Mouse (Mus musculus) layer of hippocampus, adult 2 months (tissue): ENCODE measurements around the gene Gm3839. TPM values are rescaled to one million over a fixed set of nuclear protein-coding genes. Genes with fewer than 3 reads are reported as not detected.
"Not testable (repeated sequence)": the region's sequence is repeated elsewhere in the genome, so short reads cannot be mapped to it uniquely, and the experiment has no call there.

Experiments used
- DNase-seq, 2 experiments: peaks; one replicate each; pipeline ENCODE4 v3.0.0; 2022; ENCODE audit warnings: low spot score in 2 of 2
- H3K27ac ChIP-seq: fragments of 200-600 bp; 2 replicates; pipeline ENCODE4 v1.8.1; 2022
- H3K4me3 ChIP-seq: fragments of 200-600 bp; 2 replicates; pipeline ENCODE4 v1.8.1; 2022; ENCODE audit warnings: mild to moderate bottlenecking
- CTCF ChIP-seq: fragments of 200-600 bp; conservative IDR thresholded peaks from 2 replicates; pipeline ENCODE4 v1.8.1; 2022; ENCODE audit warnings: antibody characterized with exemption, mild to moderate bottlenecking, moderate library complexity
- long read RNA-seq, 2 experiments: library from polyadenylated mRNA; stranded (forward); transcript quantifications; one replicate each; pipeline ENCODE4 v2.0.0; 2021; ENCODE audit warnings: borderline mapping rate in 2 of 2
- microRNA-seq, 2 experiments: library from miRNA; unstranded; fragments of <30 nt; microRNA quantifications; one replicate each; pipeline ENCODE4 v1.2.0; 2021
- total RNA-seq, 2 experiments: library from RNA; stranded (reverse); gene quantifications; 2 replicates each; pipeline ENCODE4 v1.2.3; 2021

Gene Gm3839
- total RNA-seq, result 1 to 10 TPM in 1 of 2 experiments, under 1 TPM in 1; 0.51 to 1.0 TPM
- long read RNA-seq, experiment 1, result 0 reads
- long read RNA-seq, experiment 2, partial matches to known transcripts, result 0 of 1 reads
- long read RNA-seq, experiment 2, other reads (novel, unspliced or antisense), result 1 of 1 reads

GRCm38 (mm10) chr14:11356626-11357025 is at the start of gene Gm3839:
TSS of gene Gm3839 (minus strand) at chr14:11356726.
- not testable (repeated sequence) for H3K4me3 ChIP-seq, H3K27ac ChIP-seq, DNase-seq

GRCm38 (mm10) chr14:11405661-11406060 is 49.1 kb upstream of the Gm3839 start:
- no peak for DNase-seq
- TF ChIP-seq CTCF, result no peak
- no peak overlapping the region for H3K4me3 ChIP-seq
- H3K27ac ChIP-seq, result no peak overlapping the region

DNA sequence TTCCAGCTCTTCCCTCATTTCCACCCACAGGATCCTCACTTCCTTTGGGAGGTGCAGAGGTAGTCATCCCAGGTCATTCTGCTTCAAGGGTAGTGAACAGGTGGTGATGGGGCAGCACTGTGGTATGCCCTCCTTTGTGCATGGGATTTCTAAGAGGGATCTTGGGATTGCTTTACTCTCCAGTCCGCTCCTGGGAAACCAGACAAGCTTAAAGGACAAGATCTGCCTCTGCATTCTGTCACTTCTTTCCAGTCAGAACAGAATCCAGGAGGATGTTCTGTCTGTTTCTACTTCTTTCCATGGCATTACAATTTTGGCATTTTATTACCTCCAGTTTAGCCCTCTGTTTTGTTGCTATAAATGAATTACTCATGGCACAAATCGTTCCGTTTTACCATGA is 21.3 kb upstream of the Gm3839 start:
- no peak for DNase-seq
- Histone ChIP-seq H3K27ac (no peak overlapping the region), H3K4me3 (no peak overlapping the region)
- TF ChIP-seq CTCF, result no peak

DNA sequence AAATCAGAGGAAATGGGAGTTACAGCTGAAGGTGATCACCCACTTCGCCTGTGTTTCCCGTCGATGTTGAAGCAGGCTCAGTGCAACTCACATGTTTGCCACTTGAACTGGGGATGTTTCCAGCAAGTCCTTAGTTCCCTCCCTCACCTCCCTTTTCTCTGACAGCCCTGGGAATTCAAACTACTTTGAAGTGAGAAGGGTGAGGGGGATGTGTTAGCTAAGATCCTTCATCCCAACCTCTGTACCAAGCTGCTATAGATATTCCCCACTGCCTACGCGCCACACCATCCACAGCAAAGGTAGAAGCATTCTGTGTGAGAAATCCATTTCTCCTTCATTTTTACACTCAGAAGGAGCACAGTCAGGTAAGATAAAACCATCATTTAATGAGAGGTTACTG is 18.7 kb upstream of the Gm3839 start:
- no peak for TF ChIP-seq CTCF
- Histone ChIP-seq H3K4me3 (no peak overlapping the region), H3K27ac (no peak overlapping the region)
- DNase-seq, result no peak

- Histone ChIP-seq H3K4me3 (no peak overlapping the region), H3K27ac (no peak overlapping the region)
- TF ChIP-seq CTCF, result no peak
- DNase-seq, result no peak
Measured at GRCm38 (mm10) chr14:11346086-11346485, 10.4 kb downstream of the Gm3839 start.

DNA sequence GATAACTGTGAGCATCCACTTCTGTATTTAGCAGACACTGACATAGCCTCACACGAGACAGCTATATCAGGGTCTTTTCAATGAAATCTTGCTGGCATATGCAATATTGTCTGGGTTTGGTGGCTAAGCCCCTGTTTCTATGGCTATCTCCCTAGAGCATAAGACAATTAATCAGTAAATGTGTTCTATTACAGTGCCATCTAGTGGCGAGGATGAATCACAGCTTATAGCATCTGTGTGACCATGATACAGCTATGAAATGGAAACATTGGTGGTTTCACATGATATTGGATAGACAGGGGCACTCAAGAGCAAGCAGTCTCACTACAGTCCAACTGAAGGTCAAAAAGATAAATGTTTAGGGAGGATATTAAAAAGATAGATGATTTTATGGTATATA is 26.5 kb downstream of the Gm3839 start:
- DNase-seq, result no peak
- TF ChIP-seq CTCF, result peak; percentile 71
- H3K27ac ChIP-seq, result no peak overlapping the region
- H3K4me3 ChIP-seq, result no peak overlapping the region

- peak in 1 of 2 experiments; percentile 46 for DNase-seq
- TF ChIP-seq CTCF, result peak; percentile 89
- no peak overlapping the region for H3K4me3 ChIP-seq
- H3K27ac ChIP-seq, result no peak overlapping the region
Measured at GRCm38 (mm10) chr14:11307079-11307478, 49.4 kb downstream of the Gm3839 start.

GRCm38 (mm10) chr14:11287956-11288355 is 68.6 kb downstream of the Gm3839 start:
- DNase-seq, H3K27ac ChIP-seq, H3K4me3 ChIP-seq: not testable (repeated sequence)

- Histone ChIP-seq H3K4me3 (no peak overlapping the region), H3K27ac (no peak overlapping the region)
- peak; percentile 13 to 28 for DNase-seq
- TF ChIP-seq CTCF, result no peak
Measured at GRCm38 (mm10) chr14:11257161-11257705, 99.3 kb downstream of the Gm3839 start.

DNA sequence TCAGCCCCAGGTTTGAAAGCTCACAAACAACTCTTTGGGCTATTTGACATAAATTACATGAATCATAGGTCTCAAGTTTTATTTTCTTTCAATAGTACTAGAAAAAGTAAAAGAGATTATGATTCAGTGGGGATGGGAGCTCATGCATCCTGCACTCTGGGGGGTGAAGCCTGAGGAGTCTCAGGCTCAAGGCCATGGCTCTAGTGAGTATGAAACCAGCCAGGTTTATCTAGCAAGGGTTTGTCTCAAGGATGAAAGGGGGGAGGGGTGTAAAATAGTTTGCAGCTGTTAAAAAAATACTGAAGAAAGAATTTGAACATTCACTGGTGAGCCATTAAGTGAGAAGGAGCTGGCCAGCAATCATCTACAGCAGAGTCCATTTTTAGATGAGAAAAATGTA is 108.5 kb downstream of the Gm3839 start:
- H3K27ac ChIP-seq, result no peak overlapping the region
- DNase-seq, result no peak
- no peak for TF ChIP-seq CTCF
- H3K4me3 ChIP-seq, result no peak overlapping the region

DNA sequence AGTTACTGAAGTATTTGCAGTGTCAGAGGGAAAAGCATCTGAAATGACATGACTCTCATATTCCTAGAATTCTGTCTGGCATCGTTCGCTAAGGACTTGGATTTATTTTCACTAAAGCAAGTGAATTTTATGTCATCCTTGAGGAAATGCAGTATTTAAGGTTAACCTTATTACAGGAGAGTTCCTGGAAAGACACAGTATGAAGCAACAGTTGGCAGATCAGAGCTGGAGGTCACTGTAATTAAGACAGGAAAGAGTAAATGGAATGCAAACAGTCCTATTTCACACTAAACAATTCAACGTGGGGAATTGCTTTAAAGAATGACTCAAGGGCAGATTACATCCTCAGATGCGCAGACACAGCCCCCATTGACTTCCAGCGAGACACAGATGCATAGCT is 112.0 kb downstream of the Gm3839 start:
- H3K4me3 ChIP-seq, result no peak overlapping the region
- no peak for TF ChIP-seq CTCF
- H3K27ac ChIP-seq, result no peak overlapping the region
- DNase-seq, result no peak

- peak overlapping the region; percentile 57; the same call in 1 of the 2 replicates for H3K27ac ChIP-seq
- H3K4me3 ChIP-seq, result no peak overlapping the region
- no peak for TF ChIP-seq CTCF
- DNase-seq, result peak; percentile 11 to 27
Measured at GRCm38 (mm10) chr14:11232086-11232485, 124.4 kb downstream of the Gm3839 start.

Small RNA genes within 50 kb of the gene (microRNA-seq; reads per million reads assigned to microRNA genes)
- 0 reads per million in 2 experiments for gene Mir5124b

Other genes with a start within 250 kb of the Gm3839 start
- gene Fhit, start 194.7 kb downstream of the Gm3839 start, total RNA-seq, result 1 to 10 TPM; 4.8 to 5.8 TPM
- 100 to 1,000 TPM; 106 to 112 TPM for gene Ptprg, start 196.8 kb upstream of the Gm3839 start, total RNA-seq